Mouse (Mus musculus) intestine, postnatal 0 days (tissue): Measurements from ENCODE around the gene B3glct. TPM values are rescaled to one million over a fixed set of nuclear protein-coding genes. Genes with fewer than 3 reads are reported as not detected.

ENCODE experiments used
- ATAC-seq: fragments of 200-750 bp; cut with Nextera tagmentation; 2 replicates; pipeline ENCODE4 v1.8.0; 2017; ENCODE audit warnings: mild to moderate bottlenecking, moderate TSS enrichment, moderate library complexity
- H3K27ac ChIP-seq: fragments of 300-500 bp; sonication (generic); 2 replicates; pipeline ENCODE4 v1.5.1; 2014; ENCODE audit warnings: mild to moderate bottlenecking, low read depth, low read length, moderate library complexity
- H3K27me3 ChIP-seq: fragments of 300-500 bp; sonication (generic); replicated peaks from 2 replicates; pipeline ENCODE4 v1.6.1; 2014; ENCODE audit warnings: low read length, mixed read lengths; ENCODE audit not compliant: control insufficient read depth, insufficient read depth
- H3K36me3 ChIP-seq: fragments of 300-500 bp; sonication (generic); 2 replicates; pipeline ENCODE4 v1.6.1; 2014; ENCODE audit warnings: mild to moderate bottlenecking, moderate library complexity; ENCODE audit not compliant: control insufficient read depth, insufficient read depth
- H3K4me1 ChIP-seq: fragments of 300-500 bp; sonication (generic); replicated peaks from 2 replicates; pipeline ENCODE4 v1.6.1; 2014; ENCODE audit warnings: antibody characterized with exemption, low read length, mixed read lengths; ENCODE audit not compliant: control insufficient read depth, insufficient read depth
- H3K4me2 ChIP-seq: fragments of 300-500 bp; sonication (generic); replicated peaks from 2 replicates; pipeline ENCODE4 v1.6.1; 2014; ENCODE audit warnings: low read depth, mild to moderate bottlenecking, moderate library complexity
- H3K4me3 ChIP-seq: fragments of 300-500 bp; sonication (generic); 2 replicates; pipeline ENCODE4 v1.5.1; 2014; ENCODE audit warnings: low read depth, low read length
- H3K9ac ChIP-seq: fragments of 300-500 bp; sonication (generic); 2 replicates; pipeline ENCODE4 v1.6.1; 2014; ENCODE audit warnings: mild to moderate bottlenecking, low read depth, low read length
- H3K9me3 ChIP-seq: fragments of 300-500 bp; sonication (generic); 2 replicates; pipeline ENCODE4 v1.6.1; 2016; ENCODE audit warnings: mixed run types; ENCODE audit not compliant: control insufficient read depth
- CTCF ChIP-seq: sonication (generic); IDR thresholded peaks from 2 replicates; pipeline ENCODE4 v1.5.1; 2016; ENCODE audit warnings: low read depth, mild to moderate bottlenecking, control low read depth, antibody characterized with exemption, moderate library complexity
- WGBS: fragments of 180-500 bp; shearing (Covaris S2); extraction: QIAGEN DNeasy Blood & Tissue Kit; methylation state at CpG from one replicate; pipeline ENCODE4 v1.1.7; 2014; 5-methylcytosine and 5-hydroxymethylcytosine counted together
- polyA plus RNA-seq: library from polyadenylated mRNA; unstranded; fragments of >200 nt; fragmentation: Nextera tagmentation; extraction: Ambion mirVana; gene quantifications from 2 replicates; pipeline ENCODE4 v1.2.1, GENCODE M21; 2015

The B3glct gene
- polyA plus RNA-seq, 1 experiment from 2014 or later = 10.7 TPM

DNA sequence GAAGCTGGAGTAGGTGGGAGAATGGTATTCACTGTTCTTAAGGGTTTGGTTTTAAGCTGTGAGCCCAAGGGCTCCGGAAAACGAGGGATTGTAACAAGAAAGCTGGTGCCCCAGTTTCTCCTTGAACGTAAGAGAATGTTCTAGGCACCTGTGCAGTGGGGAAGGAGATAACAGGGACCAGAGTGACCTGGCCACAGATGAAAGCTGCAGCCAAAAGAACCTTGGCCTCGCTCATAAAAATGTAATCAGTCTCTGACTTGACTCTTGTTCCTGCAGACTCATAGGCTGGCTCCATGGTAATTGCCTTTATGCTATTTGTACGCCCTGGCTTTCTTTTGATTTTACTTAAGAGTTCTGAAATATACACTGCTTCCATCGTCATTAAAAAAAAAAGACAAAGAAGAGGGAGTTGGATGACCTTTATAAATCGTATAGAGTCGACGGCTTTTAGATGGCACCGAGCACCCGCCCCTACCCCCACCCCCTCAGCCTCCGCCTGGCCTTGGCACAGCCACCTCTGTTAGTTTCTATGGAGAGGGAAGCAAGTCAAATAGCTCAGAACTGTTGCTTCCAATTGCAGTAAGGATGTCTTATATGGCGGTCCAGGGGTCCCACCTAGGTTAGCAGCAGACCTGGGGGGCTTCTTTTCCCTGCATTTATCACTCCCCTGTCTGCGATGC, 28.4 kb upstream of the B3glct start:
- Histone ChIP-seq H3K9me3 (no peaks in the 10 kb centered on the region), H3K9ac (no peak overlapping the region), H3K4me2 (peak overlapping the region; percentile 13; the same call in 1 of the 2 replicates), H3K4me3 (no peak overlapping the region), H3K36me3 (no peaks in the 10 kb centered on the region), H3K4me1 (no peaks in the 10 kb centered on the region), H3K27ac (peak overlapping the region; percentile 73), H3K27me3 (no peaks in the 10 kb centered on the region)
- 40% methylated on average over 14 of the region's 14 CpGs for WGBS
- TF ChIP-seq CTCF = no peak
- peak; percentile 81 for ATAC-seq

DNA sequence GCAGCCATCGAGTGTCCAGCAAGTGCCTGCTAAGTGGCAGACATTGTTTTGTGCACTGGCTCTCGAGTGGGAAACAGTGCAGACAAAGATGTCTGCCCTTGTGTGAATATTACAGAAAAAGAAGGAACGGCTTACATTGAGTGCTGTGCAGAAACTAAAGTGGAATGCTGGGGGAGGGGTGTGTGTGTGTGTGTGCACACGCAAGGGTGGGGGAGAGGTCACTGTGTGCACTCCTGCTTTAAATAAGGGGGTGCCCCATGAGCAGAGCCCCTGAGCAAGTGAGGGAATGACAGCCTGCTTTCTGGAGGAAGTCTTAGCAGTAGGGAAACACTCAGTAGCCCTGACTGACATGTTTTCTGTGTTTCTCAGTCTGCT, 27.9 kb upstream of the B3glct start:
- H3K4me2 ChIP-seq = peak overlapping the region; percentile 13; the same call in 1 of the 2 replicates

DNA sequence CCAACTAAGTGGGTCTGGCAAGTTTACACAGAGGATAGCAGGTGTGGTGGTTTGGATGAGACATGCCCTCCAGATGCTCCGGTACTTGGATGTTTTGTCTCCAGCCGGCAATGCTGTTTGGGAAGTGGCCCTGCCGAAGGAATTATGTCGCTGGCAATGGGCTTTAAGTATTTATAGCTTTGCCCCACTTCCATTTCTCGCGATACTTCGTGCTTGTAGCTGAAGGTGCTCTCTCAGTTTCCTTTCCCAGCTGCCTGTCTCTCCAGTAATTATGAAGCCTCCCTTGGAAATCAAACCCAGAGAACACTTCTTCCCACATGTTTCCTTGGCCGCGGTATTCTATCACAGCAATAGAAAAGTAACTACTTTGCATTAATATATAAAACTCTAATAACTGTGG, 22.4 kb upstream of the B3glct start:
- no peak overlapping the region for H3K9ac ChIP-seq
- no peak for ATAC-seq
- H3K4me3 ChIP-seq = no peak overlapping the region
- H3K4me2 ChIP-seq = no peak overlapping the region
- no peaks in the 10 kb centered on the region for H3K4me1 ChIP-seq
- WGBS = 85% methylated on average over 9 of the region's 9 CpGs
- H3K27ac ChIP-seq = no peak overlapping the region
- H3K9me3 ChIP-seq = no peaks in the 10 kb centered on the region
- H3K27me3 ChIP-seq = no peaks in the 10 kb centered on the region
- no peak for TF ChIP-seq CTCF
- no peaks in the 10 kb centered on the region for H3K36me3 ChIP-seq

More for the DNA sequence above, 27.9 kb upstream of the B3glct start:
- ATAC-seq = no peak
- no peak overlapping the region for H3K9ac ChIP-seq
- H3K4me3 ChIP-seq = no peak overlapping the region
- H3K27me3 ChIP-seq = no peaks in the 10 kb centered on the region
- no peaks in the 10 kb centered on the region for H3K4me1 ChIP-seq
- no peaks in the 10 kb centered on the region for H3K36me3 ChIP-seq
- 39% methylated on average over 4 of the region's 4 CpGs for WGBS
- H3K27ac ChIP-seq = peak overlapping the region; percentile 73
- TF ChIP-seq CTCF = no peak
- H3K9me3 ChIP-seq = no peaks in the 10 kb centered on the region

DNA sequence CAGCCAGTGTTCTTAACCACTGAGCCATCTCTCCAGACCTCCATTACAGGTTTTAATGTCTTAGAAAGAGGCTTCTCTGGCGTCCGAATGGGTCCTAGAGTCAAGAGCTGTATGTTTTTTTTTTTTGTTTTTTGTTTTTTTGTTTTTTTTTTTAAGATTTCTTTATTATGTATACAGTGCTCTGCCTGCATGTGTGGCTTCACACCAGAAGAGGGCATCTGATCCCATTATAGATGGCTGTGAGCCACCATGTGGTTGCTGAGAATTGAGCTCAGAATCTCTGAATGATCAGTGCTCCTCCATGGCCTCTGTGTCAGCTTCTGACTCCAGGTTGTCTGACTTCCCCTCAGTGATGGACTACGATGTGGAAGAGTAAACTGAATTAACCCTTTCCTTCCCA, 20.0 kb upstream of the B3glct start:
- no peaks in the 10 kb centered on the region for H3K9me3 ChIP-seq
- H3K4me3 ChIP-seq = no peak overlapping the region
- no peak overlapping the region for H3K9ac ChIP-seq
- no peak overlapping the region for H3K27ac ChIP-seq
- no peaks in the 10 kb centered on the region for H3K27me3 ChIP-seq
- H3K4me1 ChIP-seq = no peaks in the 10 kb centered on the region
- no peak for ATAC-seq
- peak; percentile 16; the same call in 1 of the 2 replicates for TF ChIP-seq CTCF
- WGBS = 66% methylated on average over 3 of the region's 3 CpGs
- no peak overlapping the region for H3K4me2 ChIP-seq
- H3K36me3 ChIP-seq = no peaks in the 10 kb centered on the region

DNA sequence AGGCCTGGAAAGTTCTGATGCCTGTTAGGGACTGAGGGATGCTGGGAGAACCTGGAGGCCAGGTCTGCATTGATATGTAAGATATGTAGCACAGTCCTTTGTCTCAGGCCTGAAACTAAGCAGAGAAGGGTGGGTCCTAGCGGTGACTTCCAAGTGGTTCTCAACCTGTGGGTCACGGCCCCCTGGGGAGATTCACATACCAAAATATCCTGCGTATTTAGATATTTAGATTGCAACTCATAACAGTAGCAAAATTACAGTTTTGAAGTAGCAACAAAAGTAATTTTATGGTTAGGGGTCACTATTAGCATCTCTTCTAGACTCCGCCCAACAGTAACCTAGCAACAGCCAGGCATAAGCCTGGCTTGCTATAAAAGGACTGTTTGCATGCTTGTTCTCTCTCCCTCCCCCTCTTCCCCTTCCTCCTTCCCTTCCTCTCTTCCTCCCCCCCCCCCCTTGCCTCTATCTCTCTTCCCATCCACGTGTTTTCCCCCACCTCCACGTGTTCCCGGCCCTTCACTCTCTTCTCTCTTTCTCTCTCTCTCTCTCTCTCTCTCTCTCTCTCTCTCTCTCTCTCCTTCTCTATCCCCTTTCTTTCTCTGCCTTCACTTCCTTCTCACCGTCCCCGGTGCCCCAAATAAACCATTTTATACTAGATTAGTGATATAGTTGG, 19.2 kb upstream of the B3glct start:
- no peak overlapping the region for H3K4me3 ChIP-seq
- H3K27me3 ChIP-seq = no peaks in the 10 kb centered on the region

DNA sequence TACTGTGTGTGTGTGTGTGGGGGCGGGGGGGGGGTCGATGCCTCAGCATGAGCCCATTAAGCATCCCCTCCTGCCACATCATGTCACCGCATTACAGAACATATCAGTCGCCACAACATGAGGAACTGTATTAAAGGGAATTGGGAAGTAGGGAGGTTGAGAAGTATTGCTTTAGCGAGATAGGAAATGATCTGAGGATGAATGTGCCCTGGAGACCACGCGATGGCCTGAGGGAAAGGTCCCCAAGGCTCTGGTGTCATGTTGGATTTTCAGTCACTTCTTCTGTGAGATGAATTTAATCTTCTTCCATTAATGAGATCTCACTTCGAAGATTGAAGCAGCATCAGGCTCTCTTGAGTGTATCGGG, 18.6 kb upstream of the B3glct start:
- Histone ChIP-seq H3K9ac (no peak overlapping the region), H3K27ac (no peak overlapping the region), H3K9me3 (no peaks in the 10 kb centered on the region), H3K27me3 (no peaks in the 10 kb centered on the region), H3K4me3 (no peak overlapping the region), H3K4me2 (no peak overlapping the region), H3K36me3 (no peaks in the 10 kb centered on the region), H3K4me1 (no peaks in the 10 kb centered on the region)
- no peak for ATAC-seq
- no peak for TF ChIP-seq CTCF
- 62% methylated on average over 9 of the region's 9 CpGs for WGBS

More for the DNA sequence above, 19.2 kb upstream of the B3glct start:
- no peaks in the 10 kb centered on the region for H3K4me1 ChIP-seq
- 63% methylated on average over 9 of the region's 9 CpGs for WGBS
- H3K4me2 ChIP-seq = no peak overlapping the region
- H3K36me3 ChIP-seq = no peaks in the 10 kb centered on the region
- ATAC-seq = no peak
- no peak overlapping the region for H3K27ac ChIP-seq
- TF ChIP-seq CTCF = no peak
- H3K9ac ChIP-seq = no peak overlapping the region
- no peaks in the 10 kb centered on the region for H3K9me3 ChIP-seq
